Mouse (Mus musculus) kidney, embryonic 15.5 days (tissue): ENCODE measurements at regions not wholly inside any gene's neighbourhood (a gene's known extent, or its start where the extent isn't known, plus 50 kb on each side); places are given as distances from the start of the nearest gene placed in this dataset.

Experiments used
- ATAC-seq: fragments of 200-750 bp; cut with Nextera tagmentation; replicated peaks from 2 replicates; pipeline ENCODE4 v1.8.0; 2017; ENCODE audit warnings: moderate TSS enrichment; ENCODE audit not compliant: low FRiP score
- H3K27ac ChIP-seq: fragments of 300-500 bp; sonication (generic); 2 replicates; pipeline ENCODE4 v1.5.1; 2015; ENCODE audit warnings: mild to moderate bottlenecking, inconsistent platforms
- H3K27me3 ChIP-seq: fragments of 300-500 bp; sonication (generic); 2 replicates; pipeline ENCODE4 v1.6.1; 2015; ENCODE audit warnings: inconsistent platforms
- H3K36me3 ChIP-seq: fragments of 300-500 bp; sonication (generic); 2 replicates; pipeline ENCODE4 v1.6.1; 2015; ENCODE audit warnings: inconsistent platforms
- H3K4me1 ChIP-seq: fragments of 300-500 bp; sonication (generic); 2 replicates; pipeline ENCODE4 v1.6.1; 2015; ENCODE audit warnings: inconsistent platforms
- H3K4me2 ChIP-seq: fragments of 300-500 bp; sonication (generic); 2 replicates; pipeline ENCODE4 v1.6.1; 2015; ENCODE audit warnings: moderate library complexity, mild to moderate bottlenecking, inconsistent platforms
- H3K4me3 ChIP-seq: fragments of 300-500 bp; sonication (generic); replicated peaks from 2 replicates; pipeline ENCODE4 v1.5.1; 2015; ENCODE audit warnings: mild to moderate bottlenecking, inconsistent platforms
- H3K9ac ChIP-seq: fragments of 300-500 bp; sonication (generic); 2 replicates; pipeline ENCODE4 v1.6.1; 2015; ENCODE audit warnings: mild to moderate bottlenecking, inconsistent platforms
- H3K9me3 ChIP-seq: fragments of 300-500 bp; sonication (generic); replicated peaks from 2 replicates; pipeline ENCODE4 v1.6.1; 2016; ENCODE audit warnings: inconsistent platforms
- WGBS: fragments of 180-500 bp; shearing (Covaris S2); methylation state at CpG from one replicate; pipeline ENCODE4 v1.1.7; 2015; ENCODE audit warnings: mixed read lengths; 5-methylcytosine and 5-hydroxymethylcytosine counted together

DNA sequence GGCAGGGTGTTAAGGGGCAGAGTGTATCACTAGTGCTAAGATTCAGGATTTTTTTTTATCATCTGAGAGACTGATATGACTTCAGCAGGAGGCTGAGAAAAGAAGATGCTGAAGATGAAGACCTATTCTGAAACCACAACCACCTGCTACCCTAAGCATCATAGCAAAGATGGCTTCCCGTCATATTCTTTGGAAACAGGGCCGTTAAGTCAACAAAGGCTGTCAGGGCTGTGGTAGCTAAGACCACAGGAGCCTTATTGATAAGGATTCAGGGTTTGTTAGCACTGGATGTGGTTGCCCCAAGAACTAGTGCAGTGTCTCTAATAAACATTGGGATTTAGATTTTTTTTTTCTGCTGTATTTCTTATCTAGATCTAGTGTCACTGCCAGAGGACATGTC, 56.7 kb upstream of the Rasgrp1 start:
- 81% methylated on average over 2 of the region's 2 CpGs for WGBS

GRCm38 (mm10) chr2:117403425-117404175, 60.8 kb upstream of the Rasgrp1 start:
- no peak overlapping the region for H3K9ac ChIP-seq
- WGBS, result 90% methylated on average over 4 of the region's 4 CpGs
- no peaks in the 10 kb centered on the region for H3K4me1 ChIP-seq
- H3K4me2 ChIP-seq, result no peak overlapping the region
- H3K27ac ChIP-seq, result no peak overlapping the region
- no peak overlapping the region for H3K4me3 ChIP-seq
- H3K36me3 ChIP-seq, result no peaks in the 10 kb centered on the region
- no peaks in the 10 kb centered on the region for H3K27me3 ChIP-seq
- no peak for ATAC-seq
- H3K9me3 ChIP-seq, result no peaks in the 10 kb centered on the region

More for the DNA sequence above, 56.7 kb upstream of the Rasgrp1 start:
- no peaks in the 10 kb centered on the region for H3K27me3 ChIP-seq
- no peak for ATAC-seq
- H3K9me3 ChIP-seq, result no peaks in the 10 kb centered on the region
- no peak overlapping the region for H3K9ac ChIP-seq
- no peaks in the 10 kb centered on the region for H3K36me3 ChIP-seq
- H3K27ac ChIP-seq, result no peak overlapping the region
- no peak overlapping the region for H3K4me2 ChIP-seq
- no peak overlapping the region for H3K4me3 ChIP-seq
- H3K4me1 ChIP-seq, result no peaks in the 10 kb centered on the region

GRCm38 (mm10) chr2:117405453-117405852, 62.7 kb upstream of the Rasgrp1 start:
- no peak for ATAC-seq
- Histone ChIP-seq H3K9me3 (no peaks in the 10 kb centered on the region), H3K4me1 (no peaks in the 10 kb centered on the region), H3K27me3 (no peaks in the 10 kb centered on the region), H3K36me3 (no peaks in the 10 kb centered on the region), H3K9ac (no peak overlapping the region), H3K4me3 (no peak overlapping the region), H3K4me2 (no peak overlapping the region), H3K27ac (no peak overlapping the region)
- 68% methylated on average over 2 of the region's 2 CpGs for WGBS

DNA sequence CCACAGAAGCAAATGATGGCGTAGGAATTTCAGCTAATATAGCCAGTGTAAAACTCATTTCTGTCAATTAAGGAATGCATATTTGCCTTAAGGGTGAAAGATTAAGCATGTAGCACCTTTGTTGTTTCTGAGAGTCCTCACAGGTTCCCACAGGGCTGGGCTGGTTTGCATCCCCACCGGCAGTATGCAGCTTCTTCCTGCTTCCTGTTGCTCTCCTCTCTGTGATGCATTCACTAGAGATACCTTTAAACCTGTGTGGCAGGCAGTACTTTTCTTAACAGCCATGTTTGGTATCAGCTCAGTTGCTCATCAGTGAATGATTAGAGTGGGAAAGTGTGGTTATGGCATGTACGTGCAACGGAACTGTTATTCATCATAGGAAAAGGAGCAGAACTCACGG, 65.4 kb upstream of the Rasgrp1 start:
- Histone ChIP-seq H3K27me3 (no peaks in the 10 kb centered on the region), H3K9me3 (no peaks in the 10 kb centered on the region), H3K4me1 (no peaks in the 10 kb centered on the region), H3K4me3 (no peak overlapping the region), H3K27ac (no peak overlapping the region), H3K36me3 (no peaks in the 10 kb centered on the region), H3K9ac (no peak overlapping the region), H3K4me2 (no peak overlapping the region)
- 78% methylated on average over 5 of the region's 5 CpGs for WGBS
- ATAC-seq, result no peak

GRCm38 (mm10) chr2:117412045-117412606, 69.3 kb upstream of the Rasgrp1 start:
- no peak overlapping the region for H3K9ac ChIP-seq
- whole genome bisulfite sequencing, result 45% methylated on average over 4 of the region's 4 CpGs
- ATAC-seq, result no peak
- H3K4me1 ChIP-seq, result no peaks in the 10 kb centered on the region
- no peak overlapping the region for H3K4me3 ChIP-seq
- H3K27me3 ChIP-seq, result no peaks in the 10 kb centered on the region
- H3K9me3 ChIP-seq, result no peaks in the 10 kb centered on the region
- no peak overlapping the region for H3K27ac ChIP-seq
- no peaks in the 10 kb centered on the region for H3K36me3 ChIP-seq
- H3K4me2 ChIP-seq, result no peak overlapping the region

DNA sequence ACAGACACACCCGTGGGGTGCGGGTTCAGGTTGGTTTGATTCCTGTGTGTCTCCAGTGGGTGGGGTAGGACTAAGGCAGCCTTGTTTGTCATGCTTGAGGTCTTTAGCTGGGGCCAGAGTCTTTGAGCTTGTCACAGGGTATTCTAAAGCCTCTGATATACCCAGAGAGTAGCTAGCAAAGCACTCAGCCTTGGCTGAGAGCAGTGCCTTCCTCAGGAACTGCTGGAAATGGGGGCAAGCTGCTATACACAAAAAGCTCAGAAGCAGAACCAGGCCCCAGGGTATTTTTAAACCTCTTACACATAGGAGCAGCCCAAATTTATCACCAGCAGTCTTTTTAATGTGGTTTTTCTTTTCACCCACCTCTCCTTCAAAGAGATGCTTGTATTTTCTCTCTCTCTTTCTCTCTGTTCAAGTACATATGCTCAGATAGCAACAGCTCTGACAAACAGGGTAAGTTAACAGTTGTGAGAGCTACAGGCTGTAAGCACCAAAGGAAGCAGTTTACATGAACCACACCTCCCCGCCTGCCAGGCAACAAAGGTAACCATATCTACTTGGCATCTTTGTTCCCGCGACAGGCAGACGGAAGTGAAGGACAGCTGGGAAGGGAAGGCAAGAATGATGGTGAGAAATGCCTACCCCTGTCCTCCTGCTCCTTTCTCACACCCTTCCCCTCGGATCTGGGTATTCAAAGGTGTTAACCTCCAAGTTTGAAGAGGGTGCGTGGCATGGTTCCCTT, 74.6 kb upstream of the Rasgrp1 start:
- 57% methylated on average over 8 of the region's 8 CpGs for WGBS
- Histone ChIP-seq H3K4me3 (no peak overlapping the region), H3K9ac (no peak overlapping the region), H3K36me3 (no peaks in the 10 kb centered on the region), H3K9me3 (no peaks in the 10 kb centered on the region), H3K4me2 (no peak overlapping the region), H3K27me3 (no peaks in the 10 kb centered on the region), H3K27ac (no peak overlapping the region), H3K4me1 (no peaks in the 10 kb centered on the region)
- no peak for ATAC-seq

DNA sequence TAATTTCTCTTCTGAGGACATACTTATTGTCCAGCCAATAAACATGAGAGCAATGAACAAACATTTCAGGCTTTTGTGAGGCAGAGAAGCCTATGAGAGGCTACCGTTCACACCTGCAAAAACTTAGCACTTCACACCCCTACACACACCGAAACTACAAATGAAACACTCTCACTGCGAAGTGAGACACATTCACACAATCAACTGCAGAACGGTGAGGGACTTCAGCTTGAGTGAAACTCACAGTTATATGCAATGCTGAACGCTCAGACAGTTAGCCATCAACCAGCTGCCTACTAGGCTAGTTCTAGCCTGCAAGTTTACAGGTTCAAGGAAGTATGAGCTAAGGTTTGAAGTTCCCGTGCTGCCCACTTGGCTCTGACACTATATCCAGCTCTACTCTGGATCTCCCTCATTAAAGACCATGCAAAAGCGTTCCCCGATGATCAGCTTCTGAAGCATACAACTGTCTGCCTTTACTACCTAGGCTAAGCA, 75.4 kb upstream of the Rasgrp1 start:
- Histone ChIP-seq H3K9me3 (no peaks in the 10 kb centered on the region), H3K4me1 (no peaks in the 10 kb centered on the region), H3K4me3 (no peak overlapping the region), H3K27me3 (no peaks in the 10 kb centered on the region), H3K9ac (no peak overlapping the region), H3K36me3 (no peaks in the 10 kb centered on the region), H3K4me2 (no peak overlapping the region), H3K27ac (no peak overlapping the region)
- no peak for ATAC-seq
- WGBS, result 76% methylated on average over 8 of the region's 8 CpGs

GRCm38 (mm10) chr2:117418711-117419110, 75.9 kb upstream of the Rasgrp1 start:
- 84% methylated on average over 3 of the region's 3 CpGs for WGBS
- Histone ChIP-seq H3K9ac (no peak overlapping the region), H3K36me3 (no peaks in the 10 kb centered on the region), H3K9me3 (no peaks in the 10 kb centered on the region), H3K4me3 (no peak overlapping the region), H3K4me1 (no peaks in the 10 kb centered on the region), H3K4me2 (no peak overlapping the region), H3K27ac (no peak overlapping the region), H3K27me3 (no peaks in the 10 kb centered on the region)
- no peak for ATAC-seq

DNA sequence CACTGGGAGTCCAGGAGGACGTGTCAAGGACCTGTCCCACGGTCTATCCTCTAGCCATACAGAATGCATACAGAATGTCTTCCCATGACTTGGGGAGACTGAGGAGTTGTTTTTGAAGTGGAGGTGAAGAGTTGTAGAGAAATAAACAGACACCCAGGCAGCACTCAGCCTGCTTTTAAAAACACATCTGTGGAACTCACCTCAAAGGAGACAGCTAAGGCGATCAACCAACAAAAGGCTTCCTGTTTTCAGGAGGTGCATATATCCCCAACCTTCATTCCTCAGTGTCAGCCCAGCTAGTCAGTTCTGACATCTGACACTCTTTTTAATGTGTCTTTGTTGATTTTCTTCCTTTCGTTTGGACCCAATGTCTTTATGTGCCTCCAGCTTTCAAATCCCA, 78.6 kb upstream of the Rasgrp1 start:
- Histone ChIP-seq H3K9me3 (no peaks in the 10 kb centered on the region), H3K36me3 (no peaks in the 10 kb centered on the region), H3K4me2 (no peak overlapping the region), H3K27me3 (no peaks in the 10 kb centered on the region), H3K27ac (no peak overlapping the region), H3K9ac (no peak overlapping the region), H3K4me1 (no peaks in the 10 kb centered on the region), H3K4me3 (no peak overlapping the region)
- WGBS, result 54% methylated on average over 4 of the region's 4 CpGs
- no peak for ATAC-seq

GRCm38 (mm10) chr2:117422756-117423155, 80.0 kb upstream of the Rasgrp1 start:
- 70% methylated on average over 4 of the region's 4 CpGs for WGBS
- H3K27ac ChIP-seq, result no peak overlapping the region
- H3K4me3 ChIP-seq, result no peak overlapping the region
- no peak overlapping the region for H3K9ac ChIP-seq
- H3K27me3 ChIP-seq, result no peaks in the 10 kb centered on the region
- no peak overlapping the region for H3K4me2 ChIP-seq
- no peaks in the 10 kb centered on the region for H3K9me3 ChIP-seq
- ATAC-seq, result no peak
- H3K36me3 ChIP-seq, result no peaks in the 10 kb centered on the region
- no peaks in the 10 kb centered on the region for H3K4me1 ChIP-seq

- WGBS, result 66% methylated on average over 9 of the region's 9 CpGs
- no peak for ATAC-seq
- no peaks in the 10 kb centered on the region for H3K4me1 ChIP-seq
- no peak overlapping the region for H3K27ac ChIP-seq
- H3K4me3 ChIP-seq, result no peak overlapping the region
- no peaks in the 10 kb centered on the region for H3K36me3 ChIP-seq
- H3K4me2 ChIP-seq, result no peak overlapping the region
- H3K9ac ChIP-seq, result no peak overlapping the region
- no peaks in the 10 kb centered on the region for H3K9me3 ChIP-seq
- H3K27me3 ChIP-seq, result no peaks in the 10 kb centered on the region
Observed at GRCm38 (mm10) chr2:117429205-117429604, 86.4 kb upstream of the Rasgrp1 start.

- Histone ChIP-seq H3K36me3 (no peaks in the 10 kb centered on the region), H3K9me3 (no peaks in the 10 kb centered on the region), H3K27ac (no peak overlapping the region), H3K4me2 (no peak overlapping the region), H3K9ac (no peak overlapping the region), H3K4me1 (no peaks in the 10 kb centered on the region), H3K4me3 (no peak overlapping the region), H3K27me3 (no peaks in the 10 kb centered on the region)
- no peak for ATAC-seq
- 47% methylated on average over 6 of the region's 6 CpGs for WGBS
Observed at GRCm38 (mm10) chr2:117432010-117432409, 89.2 kb upstream of the Rasgrp1 start.
